Mouse (Mus musculus) heart, embryonic 16.5 days (tissue): ENCODE measurements at regions not wholly inside any gene's neighbourhood (a gene's known extent, or its start where the extent isn't known, plus 50 kb on each side); places are given as distances from the start of the nearest gene placed in this dataset.

ENCODE experiments used
- ATAC-seq: fragments of 200-750 bp; cut with Nextera tagmentation; replicated peaks from 2 replicates; pipeline ENCODE4 v1.8.0; 2017; ENCODE audit warnings: moderate number of reproducible peaks; ENCODE audit not compliant: insufficient read depth, low FRiP score; ENCODE audit errors: extremely low read depth
- H3K27ac ChIP-seq: fragments of 300-500 bp; sonication (generic); 2 replicates; pipeline ENCODE4 v1.5.1; 2014; ENCODE audit warnings: mild to moderate bottlenecking, low read length, control low read depth, moderate library complexity
- H3K27me3 ChIP-seq: fragments of 300-500 bp; sonication (generic); 2 replicates; pipeline ENCODE4 v1.6.1; 2014; ENCODE audit warnings: low read length, mixed read lengths; ENCODE audit not compliant: control insufficient read depth, insufficient read depth
- H3K36me3 ChIP-seq: fragments of 300-500 bp; sonication (generic); 2 replicates; pipeline ENCODE4 v1.6.1; 2014; ENCODE audit not compliant: control insufficient read depth, insufficient read depth
- H3K4me1 ChIP-seq: fragments of 300-500 bp; sonication (generic); 2 replicates; pipeline ENCODE4 v1.6.1; 2014; ENCODE audit warnings: low read length, mixed read lengths; ENCODE audit not compliant: control insufficient read depth, insufficient read depth
- H3K4me2 ChIP-seq: fragments of 300-500 bp; sonication (generic); 2 replicates; pipeline ENCODE4 v1.6.1; 2014; ENCODE audit warnings: low read depth, mild to moderate bottlenecking, control low read depth, low read length
- H3K4me3 ChIP-seq: fragments of 300-500 bp; sonication (generic); 2 replicates; pipeline ENCODE4 v1.5.1; 2014; ENCODE audit warnings: mild to moderate bottlenecking, control low read depth, low read length
- H3K9ac ChIP-seq: fragments of 300-500 bp; sonication (generic); 2 replicates; pipeline ENCODE4 v1.6.1; 2014; ENCODE audit warnings: low read length, control low read depth
- H3K9me3 ChIP-seq: fragments of 300-500 bp; sonication (generic); replicated peaks from 2 replicates; pipeline ENCODE4 v1.6.1; 2016; ENCODE audit warnings: low read length; ENCODE audit not compliant: control insufficient read depth
- WGBS: fragments of 180-500 bp; shearing (Covaris S2); extraction: QIAGEN DNeasy Blood & Tissue Kit; methylation state at CpG from one replicate; pipeline ENCODE4 v1.1.7; 2014; 5-methylcytosine and 5-hydroxymethylcytosine counted together

GRCm38 (mm10) chr10:116726031-116726430 is 144.7 kb upstream of the Cnot2 start:
- H3K4me1 ChIP-seq = peaks cover 10% of the 10 kb centered on the region
- H3K36me3 ChIP-seq = no peaks in the 10 kb centered on the region
- no peaks in the 10 kb centered on the region for H3K27me3 ChIP-seq
- H3K4me3 ChIP-seq = no peak overlapping the region
- H3K9ac ChIP-seq = no peak overlapping the region
- no peak overlapping the region for H3K27ac ChIP-seq
- no peak overlapping the region for H3K4me2 ChIP-seq
- ATAC-seq = no peak
- WGBS = 87% methylated on average over 5 of the region's 5 CpGs
- H3K9me3 ChIP-seq = no peaks in the 10 kb centered on the region

- Histone ChIP-seq H3K27ac (no peak overlapping the region), H3K4me1 (no peaks in the 10 kb centered on the region), H3K9ac (no peak overlapping the region), H3K9me3 (no peaks in the 10 kb centered on the region), H3K4me3 (no peak overlapping the region), H3K4me2 (no peak overlapping the region), H3K27me3 (no peaks in the 10 kb centered on the region), H3K36me3 (no peaks in the 10 kb centered on the region)
- no peak for ATAC-seq
- WGBS = 84% methylated on average over 9 of the region's 9 CpGs
Observed at GRCm38 (mm10) chr10:116721986-116722385, 140.7 kb upstream of the Cnot2 start.

- H3K4me2 ChIP-seq = no peak overlapping the region
- WGBS = 81% methylated on average over 5 of the region's 5 CpGs
- no peaks in the 10 kb centered on the region for H3K36me3 ChIP-seq
- no peak overlapping the region for H3K9ac ChIP-seq
- no peaks in the 10 kb centered on the region for H3K4me1 ChIP-seq
- no peaks in the 10 kb centered on the region for H3K27me3 ChIP-seq
- H3K4me3 ChIP-seq = no peak overlapping the region
- H3K9me3 ChIP-seq = no peaks in the 10 kb centered on the region
- no peak for ATAC-seq
- no peak overlapping the region for H3K27ac ChIP-seq
Observed at GRCm38 (mm10) chr10:116719616-116720015, 138.3 kb upstream of the Cnot2 start.

GRCm38 (mm10) chr10:116717961-116718360 is 136.7 kb upstream of the Cnot2 start:
- Histone ChIP-seq H3K4me2 (no peak overlapping the region), H3K9me3 (no peaks in the 10 kb centered on the region), H3K36me3 (no peaks in the 10 kb centered on the region), H3K4me1 (peaks cover 10% of the 10 kb centered on the region), H3K27ac (no peak overlapping the region), H3K27me3 (no peaks in the 10 kb centered on the region), H3K4me3 (no peak overlapping the region), H3K9ac (no peak overlapping the region)
- WGBS = 68% methylated on average over 10 of the region's 10 CpGs
- ATAC-seq = no peak

- H3K27me3 ChIP-seq = no peaks in the 10 kb centered on the region
- H3K4me3 ChIP-seq = no peak overlapping the region
- H3K27ac ChIP-seq = no peak overlapping the region
- H3K9me3 ChIP-seq = no peaks in the 10 kb centered on the region
- H3K4me1 ChIP-seq = peaks cover 10% of the 10 kb centered on the region
- H3K36me3 ChIP-seq = no peaks in the 10 kb centered on the region
- 81% methylated on average over 4 of the region's 4 CpGs for WGBS
- no peak overlapping the region for H3K9ac ChIP-seq
- ATAC-seq = no peak
- H3K4me2 ChIP-seq = no peak overlapping the region
Observed at GRCm38 (mm10) chr10:116717017-116717643, 135.8 kb upstream of the Cnot2 start.

- ATAC-seq = no peak; the same call in 1 of the 2 replicates
Observed at GRCm38 (mm10) chr10:116713456-116713855, 132.1 kb upstream of the Cnot2 start.

GRCm38 (mm10) chr10:116707025-116707424 is 125.7 kb upstream of the Cnot2 start:
- Histone ChIP-seq H3K27me3 (no peaks in the 10 kb centered on the region), H3K4me1 (no peaks in the 10 kb centered on the region), H3K4me3 (no peak overlapping the region), H3K9me3 (no peaks in the 10 kb centered on the region), H3K9ac (no peak overlapping the region), H3K36me3 (no peaks in the 10 kb centered on the region), H3K27ac (no peak overlapping the region), H3K4me2 (no peak overlapping the region)
- 75% methylated on average over 6 of the region's 6 CpGs for whole genome bisulfite sequencing
- no peak for ATAC-seq

More at GRCm38 (mm10) chr10:116713456-116713855, 132.1 kb upstream of the Cnot2 start:
- Histone ChIP-seq H3K9ac (no peak overlapping the region), H3K27ac (no peak overlapping the region), H3K9me3 (no peaks in the 10 kb centered on the region), H3K4me3 (no peak overlapping the region), H3K27me3 (no peaks in the 10 kb centered on the region), H3K4me1 (peaks cover 10% of the 10 kb centered on the region), H3K36me3 (no peaks in the 10 kb centered on the region), H3K4me2 (peak overlapping the region; percentile 28; the same call in 1 of the 2 replicates)
- 34% methylated on average over 11 of the region's 11 CpGs for WGBS

GRCm38 (mm10) chr10:116701281-116701680 is 120.0 kb upstream of the Cnot2 start:
- H3K4me3 ChIP-seq = no peak overlapping the region
- no peak overlapping the region for H3K9ac ChIP-seq
- no peaks in the 10 kb centered on the region for H3K9me3 ChIP-seq
- H3K4me1 ChIP-seq = no peaks in the 10 kb centered on the region
- H3K27ac ChIP-seq = no peak overlapping the region
- no peak for ATAC-seq
- H3K36me3 ChIP-seq = no peaks in the 10 kb centered on the region
- H3K4me2 ChIP-seq = no peak overlapping the region
- H3K27me3 ChIP-seq = no peaks in the 10 kb centered on the region
- WGBS = 76% methylated on average over 5 of the region's 5 CpGs

GRCm38 (mm10) chr10:116699711-116700110 is 118.4 kb upstream of the Cnot2 start:
- no peaks in the 10 kb centered on the region for H3K4me1 ChIP-seq
- WGBS = 87% methylated on average over 8 of the region's 8 CpGs

More at GRCm38 (mm10) chr10:116699711-116700110, 118.4 kb upstream of the Cnot2 start:
- Histone ChIP-seq H3K4me3 (no peak overlapping the region), H3K27me3 (no peaks in the 10 kb centered on the region), H3K9me3 (0 out of 2 replicates have a peak, but pooled peaks cover 3% of the 10 kb centered on the region), H3K36me3 (no peaks in the 10 kb centered on the region), H3K9ac (no peak overlapping the region), H3K4me2 (no peak overlapping the region), H3K27ac (no peak overlapping the region)
- ATAC-seq = no peak
